Mouse (Mus musculus) hindbrain, embryonic 14.5 days (tissue): ENCODE data around the gene Ppp1r2. TPM values are rescaled to one million over a fixed set of nuclear protein-coding genes. Genes with fewer than 3 reads are reported as not detected.
"Not testable (repeated sequence)": the region's sequence is repeated elsewhere in the genome, so short reads cannot be mapped to it uniquely, and the experiment has no call there.

Experiments
- ATAC-seq: fragments of 200-750 bp; cut with Nextera tagmentation; 2 replicates; pipeline ENCODE4 v1.8.0; 2017; ENCODE audit warnings: moderate number of reproducible peaks, mild to moderate bottlenecking, moderate TSS enrichment, moderate library complexity; ENCODE audit not compliant: low FRiP score
- DNase-seq: peaks from one replicate; pipeline ENCODE4 v3.0.0-alpha.2; 2015; ENCODE audit warnings: low spot score
- H3K27ac ChIP-seq: fragments of 300-500 bp; sonication (generic); 2 replicates; pipeline ENCODE4 v1.5.1; 2014; ENCODE audit warnings: mild to moderate bottlenecking, moderate library complexity
- H3K27me3 ChIP-seq: fragments of 300-500 bp; sonication (generic); 2 replicates; pipeline ENCODE4 v1.6.1; 2014; ENCODE audit warnings: mild to moderate bottlenecking, low read length, mixed read lengths; ENCODE audit not compliant: control insufficient read depth, insufficient read depth
- H3K36me3 ChIP-seq: fragments of 300-500 bp; sonication (generic); replicated peaks from 2 replicates; pipeline ENCODE4 v1.6.1; 2014; ENCODE audit not compliant: control insufficient read depth, insufficient read depth
- H3K4me1 ChIP-seq: fragments of 300-500 bp; sonication (generic); replicated peaks from 2 replicates; pipeline ENCODE4 v1.6.1; 2014; ENCODE audit warnings: antibody characterized with exemption, low read length, mixed read lengths; ENCODE audit not compliant: control insufficient read depth, insufficient read depth
- H3K4me2 ChIP-seq: fragments of 300-500 bp; sonication (generic); replicated peaks from 2 replicates; pipeline ENCODE4 v1.6.1; 2014; ENCODE audit warnings: mild to moderate bottlenecking, moderate library complexity
- H3K4me3 ChIP-seq: fragments of 300-500 bp; sonication (generic); replicated peaks from 2 replicates; pipeline ENCODE4 v1.5.1; 2014; ENCODE audit warnings: mild to moderate bottlenecking, low read length
- H3K9ac ChIP-seq: fragments of 300-500 bp; sonication (generic); 2 replicates; pipeline ENCODE4 v1.6.1; 2014
- H3K9me3 ChIP-seq: fragments of 300-500 bp; sonication (generic); 2 replicates; pipeline ENCODE4 v1.6.1; 2016; ENCODE audit warnings: low read length; ENCODE audit not compliant: control insufficient read depth
- WGBS: fragments of 180-500 bp; shearing (Covaris S2); extraction: QIAGEN DNeasy Blood & Tissue Kit; methylation state at CpG from one replicate; pipeline ENCODE4 v1.1.7; 2014; 5-methylcytosine and 5-hydroxymethylcytosine counted together
- polyA plus RNA-seq: library from polyadenylated mRNA; unstranded; fragments of >200 nt; fragmentation: Nextera tagmentation; extraction: Ambion mirVana; gene quantifications from 2 replicates; pipeline ENCODE4 v1.2.1, GENCODE M21; 2014

Ppp1r2 gene
- polyA plus RNA-seq: 103 and 107 TPM in 2 replicates

GRCm38 (mm10) chr16:31274674-31275460 lies at the start of gene Ppp1r2:
Gene Ppp1r2, minus strand, starts transcription at chr16:31275277.
- H3K4me2 ChIP-seq: peak within 1 kb of the TSS; percentile 62
- WGBS: under 1% methylated on average over 47 of the region's 83 CpGs
- peak; percentile 97 for ATAC-seq
- H3K27ac ChIP-seq: peak within 1 kb of the TSS; percentile 93
- DNase-seq: peak; percentile 91
- H3K4me1 ChIP-seq: peaks cover 22% of the 10 kb centered on the region
- H3K4me3 ChIP-seq: peak within 1 kb of the TSS; percentile 95
- H3K27me3 ChIP-seq: no peaks in the 10 kb centered on the region
- H3K36me3 ChIP-seq: no peaks in the 10 kb centered on the region
- H3K9me3 ChIP-seq: no peaks in the 10 kb centered on the region
- H3K9ac ChIP-seq: peak within 1 kb of the TSS; percentile 97

GRCm38 (mm10) chr16:31321501-31321900 lies 46.4 kb upstream of the Ppp1r2 start:
- Histone ChIP-seq H3K27ac (no peak overlapping the region), H3K36me3 (no peaks in the 10 kb centered on the region), H3K4me1 (0 out of 2 replicates have a peak, but pooled peaks cover 4% of the 10 kb centered on the region), H3K27me3 (no peaks in the 10 kb centered on the region), H3K9ac (no peak overlapping the region), H3K9me3 (no peaks in the 10 kb centered on the region), H3K4me2 (no peak overlapping the region), H3K4me3 (no peak overlapping the region)
- WGBS: 69% methylated on average over 4 of the region's 4 CpGs
- no peak for DNase-seq
- no peak for ATAC-seq

DNA sequence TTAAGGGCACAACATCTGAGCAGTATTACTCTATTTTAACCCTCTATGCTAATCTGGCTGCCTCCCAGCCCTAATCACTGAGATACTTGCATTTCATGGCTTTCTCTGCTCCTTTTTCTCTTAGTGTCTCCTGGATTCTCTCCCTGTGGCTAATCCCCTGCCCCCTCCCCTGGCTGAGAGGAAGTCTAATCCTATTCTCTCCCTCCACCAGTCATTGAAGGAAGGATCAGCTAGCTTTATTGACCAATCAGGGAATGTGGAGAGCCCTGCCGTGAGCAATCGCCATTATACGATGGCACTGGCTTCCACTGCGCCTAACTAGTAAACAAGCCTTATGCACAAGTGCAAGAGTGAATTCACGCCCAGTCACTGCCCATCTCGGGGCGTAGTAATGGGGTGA lies 45.9 kb upstream of the Ppp1r2 start:
- Histone ChIP-seq H3K4me2 (no peak overlapping the region), H3K4me3 (no peak overlapping the region), H3K36me3 (no peaks in the 10 kb centered on the region), H3K27me3 (no peaks in the 10 kb centered on the region), H3K9ac (no peak overlapping the region), H3K9me3 (no peaks in the 10 kb centered on the region), H3K4me1 (0 out of 2 replicates have a peak, but pooled peaks cover 4% of the 10 kb centered on the region), H3K27ac (no peak overlapping the region)
- ATAC-seq: no peak
- DNase-seq: no peak
- 82% methylated on average over 7 of the region's 7 CpGs for WGBS

DNA sequence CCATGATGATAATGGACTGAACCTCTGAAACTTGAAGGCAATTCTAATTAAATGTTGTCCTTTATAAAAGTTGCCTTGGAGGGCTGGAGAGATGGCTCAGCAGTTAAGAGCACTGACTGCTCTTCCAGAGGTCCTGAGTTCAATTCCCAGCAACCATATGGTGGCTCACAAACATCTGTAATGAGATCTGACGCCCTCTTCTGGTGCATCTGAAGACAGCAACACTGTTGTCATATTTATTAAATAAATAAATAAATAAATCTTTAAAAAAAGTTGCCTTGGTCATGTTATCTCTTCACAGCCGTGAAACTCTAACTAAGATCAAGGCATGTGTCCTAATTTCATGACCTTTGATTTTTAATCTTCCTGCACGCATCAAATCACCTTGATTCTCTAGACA lies 44.6 kb upstream of the Ppp1r2 start:
- not testable (repeated sequence) for H3K36me3 ChIP-seq, DNase-seq, H3K27ac ChIP-seq, H3K9me3 ChIP-seq, H3K27me3 ChIP-seq, ATAC-seq, H3K4me1 ChIP-seq, H3K4me2 ChIP-seq, H3K4me3 ChIP-seq, H3K9ac ChIP-seq
- 72% methylated on average over 3 of the region's 3 CpGs for WGBS

DNA sequence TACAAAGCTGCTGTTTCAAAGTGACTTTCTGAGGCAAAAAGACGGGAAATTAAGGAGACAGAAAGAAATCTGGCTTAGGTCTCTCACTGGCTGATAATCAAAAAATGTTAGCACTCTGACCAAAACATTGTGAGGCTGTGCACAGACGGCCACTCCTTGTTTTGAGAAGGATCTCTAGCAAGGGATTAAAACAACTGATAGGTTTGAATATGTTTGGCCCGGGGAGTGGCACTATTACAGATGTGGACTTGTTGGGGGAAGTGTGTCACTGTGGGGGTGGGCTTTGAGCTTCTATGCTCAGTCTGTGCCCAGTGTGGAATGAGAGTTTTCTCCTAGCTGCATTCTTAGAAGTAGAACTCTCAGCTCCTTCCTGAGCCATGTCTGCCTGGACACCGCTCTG lies 44.2 kb upstream of the Ppp1r2 start:
- Histone ChIP-seq H3K4me3 (no peak overlapping the region), H3K27ac (no peak overlapping the region), H3K4me2 (no peak overlapping the region), H3K27me3 (no peaks in the 10 kb centered on the region), H3K4me1 (0 out of 2 replicates have a peak, but pooled peaks cover 4% of the 10 kb centered on the region), H3K36me3 (no peaks in the 10 kb centered on the region), H3K9me3 (no peaks in the 10 kb centered on the region), H3K9ac (no peak overlapping the region)
- ATAC-seq (no peak), DNase-seq (no peak)
- 86% methylated on average over 4 of the region's 4 CpGs for WGBS

DNA sequence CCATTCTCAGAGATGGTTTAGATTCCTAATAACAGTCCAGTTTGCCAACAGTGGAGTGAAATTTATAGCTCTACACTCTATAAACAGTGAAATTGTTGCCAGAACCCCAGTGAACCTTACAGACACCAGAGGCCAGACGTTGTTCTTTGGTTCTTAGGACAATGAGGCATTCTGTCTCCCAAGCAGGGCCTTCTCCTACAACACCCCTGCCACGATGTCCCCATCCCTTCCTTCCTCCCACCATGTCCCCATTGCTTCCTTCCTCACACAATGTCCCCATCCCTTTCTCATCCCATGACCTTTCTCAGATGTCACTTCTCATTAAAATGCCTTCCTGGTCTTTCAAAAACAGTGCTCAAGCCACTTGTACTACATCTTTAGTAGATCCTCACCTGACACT lies 43.3 kb upstream of the Ppp1r2 start:
- Histone ChIP-seq H3K36me3 (no peaks in the 10 kb centered on the region), H3K4me3 (no peak overlapping the region), H3K4me1 (0 out of 2 replicates have a peak, but pooled peaks cover 4% of the 10 kb centered on the region), H3K27me3 (no peaks in the 10 kb centered on the region), H3K9me3 (no peaks in the 10 kb centered on the region), H3K9ac (no peak overlapping the region), H3K27ac (no peak overlapping the region), H3K4me2 (no peak overlapping the region)
- ATAC-seq (no peak), DNase-seq (no peak)
- 82% methylated on average over 2 of the region's 2 CpGs for WGBS

- H3K4me2 ChIP-seq, H3K4me3 ChIP-seq, H3K36me3 ChIP-seq, H3K27me3 ChIP-seq, H3K9ac ChIP-seq, ATAC-seq, DNase-seq, H3K9me3 ChIP-seq, H3K4me1 ChIP-seq: not testable (repeated sequence)
- H3K27ac ChIP-seq: 0 out of 2 replicates have a peak overlapping the region, but pooled peaks have one; percentile 7
- 69% methylated on average over 12 of the region's 12 CpGs for WGBS
These were observed 41.4 kb upstream of the Ppp1r2 start for GRCm38 (mm10) chr16:31316246-31317143.

- Histone ChIP-seq H3K36me3 (no peaks in the 10 kb centered on the region), H3K27me3 (no peaks in the 10 kb centered on the region), H3K4me3 (no peak overlapping the region), H3K9ac (no peak overlapping the region), H3K4me1 (no peaks in the 10 kb centered on the region), H3K9me3 (no peaks in the 10 kb centered on the region), H3K4me2 (no peak overlapping the region), H3K27ac (0 out of 2 replicates have a peak overlapping the region, but pooled peaks have one; percentile 7)
- DNase-seq (no peak), ATAC-seq (no peak)
- 67% methylated on average over 4 of the region's 4 CpGs for WGBS
These were observed 40.2 kb upstream of the Ppp1r2 start for GRCm38 (mm10) chr16:31315294-31315693.
